Mouse (Mus musculus) CH12.LX (cell line): Measurements from ENCODE around the gene Rps27a.

Source experiments
- CTCF ChIP-seq, 2 experiments: IDR thresholded peaks in 1 of 2; conservative IDR thresholded peaks in 1 of 2; 2 replicates each; pipeline ENCODE4 v1.5.1; 2011 to 2012; ENCODE audit warnings: low read depth in 2 of 2, low read length in 2 of 2, improper control_type of control experiment in 1 of 2, inconsistent platforms in 1 of 2, mild to moderate bottlenecking in 1 of 2, moderate library complexity in 1 of 2
- EP300 ChIP-seq: IDR thresholded peaks from 2 replicates; pipeline ENCODE4 v1.6.1; 2011; ENCODE audit warnings: low read length, improper control_type of control experiment
- HCFC1 ChIP-seq: IDR thresholded peaks from 2 replicates; pipeline ENCODE4 v1.6.1; 2012; ENCODE audit warnings: low read depth, mild to moderate bottlenecking, inconsistent platforms, low read length, improper control_type of control experiment
- IRF4 ChIP-seq: IDR thresholded peaks from 2 replicates; pipeline ENCODE4 v1.6.1; 2014; ENCODE audit warnings: low read depth, mild to moderate bottlenecking, inconsistent platforms, low read length, improper control_type of control experiment
- KAT2A ChIP-seq: IDR thresholded peaks from 2 replicates; pipeline ENCODE4 v1.6.1; 2012; ENCODE audit warnings: low read length, improper control_type of control experiment, inconsistent platforms; ENCODE audit not compliant: insufficient replicate concordance
- MAX ChIP-seq: IDR thresholded peaks from 2 replicates; pipeline ENCODE4 v1.6.1; 2011; ENCODE audit warnings: low read length, improper control_type of control experiment
- MXI1 ChIP-seq: IDR thresholded peaks from 2 replicates; pipeline ENCODE4 v1.6.1; 2011; ENCODE audit warnings: mild to moderate bottlenecking, low read depth, low read length, improper control_type of control experiment
- PAX5 ChIP-seq: IDR thresholded peaks from 2 replicates; pipeline ENCODE4 v1.6.1; 2012; ENCODE audit warnings: low read length, inconsistent platforms, mixed read lengths
- POLR2A ChIP-seq: IDR thresholded peaks from 2 replicates; pipeline ENCODE4 v1.6.1; 2011; ENCODE audit warnings: low read depth, mild to moderate bottlenecking, improper control_type of control experiment, low read length
- POLR2AphosphoS2 ChIP-seq: IDR thresholded peaks from 2 replicates; pipeline ENCODE4 v1.6.1; 2011; ENCODE audit warnings: low read depth, low read length, improper control_type of control experiment
- SMC3 ChIP-seq: IDR thresholded peaks from 2 replicates; pipeline ENCODE4 v1.6.1; 2011; ENCODE audit warnings: low read depth, low read length, improper control_type of control experiment
- ZNF384 ChIP-seq: IDR thresholded peaks from 2 replicates; pipeline ENCODE4 v1.6.1; 2012; ENCODE audit warnings: low read depth, low read length, improper control_type of control experiment, inconsistent platforms

DNA sequence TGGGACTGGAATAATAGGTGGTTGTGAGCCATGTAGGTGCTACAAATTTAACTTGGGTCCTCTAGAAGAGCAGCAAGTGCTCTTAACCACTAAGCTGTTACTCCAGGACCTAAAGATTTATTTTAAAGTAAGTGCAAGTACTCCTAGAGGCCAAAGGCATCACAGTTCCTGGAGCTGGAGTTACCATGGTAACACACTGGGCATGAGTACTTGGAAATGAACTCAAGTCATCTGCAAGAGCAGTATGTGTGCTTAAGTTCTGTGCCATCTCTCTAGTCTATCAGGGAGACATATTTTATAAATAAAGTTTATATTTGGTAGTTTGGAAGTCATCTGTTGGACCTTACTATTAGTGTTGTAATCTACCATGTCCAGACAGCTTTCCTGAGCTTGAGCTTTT lies 47.3 kb upstream of the Rps27a start:
- TF ChIP-seq PAX5, result no peak
- TF ChIP-seq IRF4, result no peak
- TF ChIP-seq CTCF (conservative IDR thresholded peaks at IDR 0.05 in 1 of 2, IDR thresholded peaks at IDR 0.05 in 1 of 2; ENCODE audit: low read depth in 2 of 2, low read length in 2 of 2), result no peak
- TF ChIP-seq EP300, result no peak
- no peak for TF ChIP-seq MXI1
- TF ChIP-seq POLR2AphosphoS2, result no peak
- no peak for TF ChIP-seq POLR2A
- TF ChIP-seq HCFC1, result no peak
- no peak for TF ChIP-seq KAT2A
- no peak for TF ChIP-seq SMC3
- TF ChIP-seq ZNF384, result no peak
- no peak for TF ChIP-seq MAX
